Mouse (Mus musculus): Measurements from ENCODE around the gene Ier5.

Gene Ier5

DNA sequence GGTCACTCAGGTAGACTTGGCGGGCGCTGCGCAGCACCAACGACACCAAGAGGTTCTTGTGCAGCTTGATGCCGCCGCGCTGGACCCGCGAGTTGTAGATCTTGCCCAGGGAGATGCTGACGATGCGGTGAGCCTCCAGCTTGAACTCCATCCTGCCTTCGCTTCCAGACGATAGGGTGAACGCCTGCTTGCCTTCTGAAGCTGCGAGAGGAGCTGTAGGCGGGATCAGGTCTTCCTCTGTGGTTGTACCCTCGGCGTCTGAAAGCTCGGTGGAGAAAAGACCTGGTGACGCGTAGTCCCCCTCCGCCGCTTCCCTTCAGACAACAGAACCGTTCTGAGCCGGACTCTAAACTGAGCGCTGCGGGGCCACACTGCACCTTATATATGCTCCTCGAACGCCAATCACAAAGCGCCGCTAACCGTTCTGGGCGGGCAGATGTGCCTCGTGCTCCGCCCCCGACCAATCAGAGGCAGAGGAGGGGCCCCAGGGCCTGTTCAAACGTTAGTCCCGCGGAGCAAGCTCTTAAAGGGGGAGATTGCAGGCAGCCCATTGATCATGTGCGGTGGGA, at the start of gene Ier5:
Gene Ier5 (minus strand): TSS at position 357 of the 569 bp plus-strand sequence.
- DNase-seq (ENCODE audit: low spot score), result peak; percentile 97

DNA sequence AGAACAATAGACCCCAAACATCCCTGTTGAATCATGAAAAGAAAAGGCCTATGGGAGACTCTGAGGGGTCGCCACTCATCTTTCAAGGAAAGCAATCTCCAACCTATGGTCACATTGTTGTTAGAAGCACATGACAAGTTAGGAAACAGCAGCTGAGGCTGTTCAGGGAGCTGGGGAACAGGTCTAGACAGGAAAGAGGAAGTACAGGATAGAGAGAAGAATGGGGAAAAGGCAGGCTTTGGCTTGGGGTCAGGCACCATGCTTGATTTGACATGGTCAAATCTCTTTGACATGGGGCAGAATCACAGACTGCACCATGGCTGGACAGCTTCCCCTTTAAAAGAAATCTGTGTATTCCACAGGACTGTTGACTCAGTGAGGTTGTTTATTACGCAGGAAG, 47.8 kb upstream of the Ier5 start:
- no peak for DNase-seq (ENCODE audit: low spot score)

DNA sequence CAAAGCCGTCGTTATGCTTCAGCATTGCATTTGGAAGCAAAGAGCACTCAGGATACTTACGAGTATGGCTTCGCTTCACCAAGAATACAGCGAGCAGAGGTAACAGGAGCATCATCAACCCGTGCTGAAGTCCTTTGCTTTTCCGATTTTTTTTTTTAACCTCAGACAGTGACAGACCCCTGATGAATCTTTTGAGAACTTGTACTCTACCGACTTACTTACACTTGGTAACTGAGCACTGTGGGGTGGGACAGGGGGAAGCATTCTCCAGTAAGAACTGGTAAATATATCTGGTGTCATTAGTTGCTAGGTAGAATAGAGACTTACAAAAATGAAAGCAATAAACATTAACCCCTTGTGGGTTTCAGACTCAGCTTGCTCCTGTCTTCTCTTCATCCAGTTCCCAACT, 47.1 kb upstream of the Ier5 start, which contains the start of gene Mr1:
Gene Mr1 (minus strand): TSS at position 243 of the 409 bp plus-strand sequence.
- peak; percentile 86 for DNase-seq (ENCODE audit: low spot score)

DNA sequence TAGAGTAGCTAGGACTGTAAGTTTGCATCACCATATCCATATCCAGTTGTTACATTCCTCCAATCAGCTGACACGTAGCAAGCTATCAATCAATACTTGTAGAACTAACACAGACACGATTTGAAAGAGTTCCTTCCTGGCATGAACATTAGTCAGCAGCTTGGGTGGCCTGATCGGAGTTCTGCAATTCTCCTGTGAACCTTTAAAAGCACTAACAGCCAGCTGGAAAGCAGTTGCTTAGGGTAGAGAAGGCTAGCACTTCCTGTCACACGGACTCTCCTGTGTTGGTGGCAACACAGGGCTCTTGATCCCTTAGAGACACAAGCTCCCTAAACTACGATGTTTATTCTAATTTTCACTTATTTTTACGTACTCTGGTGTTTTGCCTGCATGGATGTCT, 46.2 kb upstream of the Ier5 start:
- DNase-seq (ENCODE audit: low spot score), result peak; percentile 46

DNA sequence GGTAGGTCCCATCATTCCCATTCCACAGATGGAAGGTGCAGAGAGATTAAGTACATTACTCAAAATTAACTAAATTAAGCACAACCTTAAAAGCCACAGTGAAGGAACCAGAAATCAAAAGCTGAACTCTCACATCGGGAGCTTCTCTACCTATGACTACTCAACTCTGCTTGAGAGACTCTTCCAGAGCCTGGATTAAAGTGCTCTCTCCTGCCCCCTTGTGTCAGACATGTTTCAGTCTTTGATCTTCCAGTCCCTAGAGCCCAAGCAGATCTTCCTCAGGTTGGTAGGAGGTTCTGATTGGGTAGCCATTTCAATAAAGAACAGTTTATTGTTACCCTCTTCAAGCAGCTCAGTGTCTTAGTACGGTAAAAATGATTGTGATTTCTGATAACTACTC, 40.6 kb upstream of the Ier5 start:
- DNase-seq (ENCODE audit: low spot score), result peak; percentile 87

DNA sequence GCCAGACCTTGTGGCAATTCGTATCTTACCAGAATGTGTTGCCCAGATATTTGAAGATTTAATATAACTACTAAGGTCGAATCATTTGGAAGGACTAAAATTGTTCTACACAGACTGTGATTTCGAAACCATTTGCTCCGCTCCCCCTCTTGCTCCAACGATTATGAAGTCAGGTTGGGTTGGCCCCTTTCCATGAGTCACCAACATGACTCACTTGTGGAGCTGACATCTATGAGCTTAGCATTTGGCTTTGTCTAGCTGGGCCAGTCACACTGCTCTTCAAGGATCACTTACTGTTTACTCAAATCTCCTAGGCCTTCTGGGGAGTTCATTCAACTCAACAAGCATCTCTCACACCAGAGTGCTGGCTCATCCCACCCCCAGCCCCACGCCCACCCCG, 39.4 kb upstream of the Ier5 start:
- peak; percentile 80 for DNase-seq (ENCODE audit: low spot score)

DNA sequence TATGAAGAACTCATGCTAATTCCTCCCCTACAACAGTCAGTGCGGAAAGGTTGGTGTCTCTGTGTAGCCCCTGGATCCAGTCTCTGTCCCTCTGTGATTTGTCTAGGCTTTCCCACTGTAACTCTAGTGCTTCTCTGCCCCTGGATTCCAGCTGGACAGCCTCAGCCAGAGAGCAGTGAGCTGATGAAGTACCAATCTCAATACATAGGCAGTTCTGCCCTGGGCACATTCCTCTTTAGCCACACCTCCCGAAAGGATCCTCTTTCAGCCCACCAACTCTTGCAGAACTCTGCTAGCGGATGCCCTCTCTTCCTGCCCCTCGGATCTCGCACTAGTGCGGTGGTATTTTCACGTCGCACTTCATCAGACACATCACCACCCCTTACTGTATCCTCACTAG, 35.4 kb upstream of the Ier5 start:
- DNase-seq (ENCODE audit: low spot score), result no peak

DNA sequence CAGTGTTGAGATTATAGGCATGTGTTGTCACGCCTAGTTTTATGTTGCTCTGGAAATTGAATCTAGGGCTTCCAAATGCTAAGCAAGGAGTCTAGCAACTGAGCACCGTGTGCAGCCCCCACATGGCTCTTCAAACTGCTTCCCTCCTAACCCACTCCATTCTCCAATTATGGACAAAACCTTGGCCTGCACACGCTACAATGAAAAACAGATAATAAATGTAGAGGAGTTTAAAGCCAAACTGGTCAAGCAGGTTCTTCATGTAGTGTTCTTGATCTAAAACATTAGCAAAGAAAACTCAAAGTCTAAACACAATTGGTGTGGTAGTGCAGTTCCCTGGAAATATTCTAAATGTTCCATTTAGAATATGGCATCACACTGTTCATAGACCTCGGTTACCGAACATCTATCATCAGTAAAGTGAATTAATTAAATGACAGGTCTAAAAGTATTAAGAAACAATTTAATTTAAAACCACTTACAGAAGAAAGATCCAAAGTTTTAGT, 28.0 kb upstream of the Ier5 start:
- DNase-seq (ENCODE audit: low spot score), result no peak

DNA sequence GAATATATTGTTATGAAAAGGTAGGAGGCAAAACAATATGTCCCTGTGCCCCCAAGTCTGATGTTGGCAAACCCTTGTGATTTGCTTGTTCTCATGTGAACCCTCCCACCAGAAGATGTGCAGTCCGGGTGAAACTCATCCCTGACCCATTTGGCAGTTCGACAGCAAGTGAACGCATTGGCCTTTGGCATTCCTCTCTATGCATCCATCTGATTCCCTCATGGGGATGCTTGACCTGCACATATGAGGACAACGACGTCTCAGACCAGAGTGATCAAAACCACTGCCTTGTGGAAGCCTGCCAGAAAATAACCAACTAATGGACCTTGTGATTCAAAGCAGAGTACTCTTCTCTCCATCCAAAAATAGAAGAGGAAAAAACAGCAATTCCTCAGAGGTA, 27.3 kb upstream of the Ier5 start:
- no peak for DNase-seq (ENCODE audit: low spot score)

DNA sequence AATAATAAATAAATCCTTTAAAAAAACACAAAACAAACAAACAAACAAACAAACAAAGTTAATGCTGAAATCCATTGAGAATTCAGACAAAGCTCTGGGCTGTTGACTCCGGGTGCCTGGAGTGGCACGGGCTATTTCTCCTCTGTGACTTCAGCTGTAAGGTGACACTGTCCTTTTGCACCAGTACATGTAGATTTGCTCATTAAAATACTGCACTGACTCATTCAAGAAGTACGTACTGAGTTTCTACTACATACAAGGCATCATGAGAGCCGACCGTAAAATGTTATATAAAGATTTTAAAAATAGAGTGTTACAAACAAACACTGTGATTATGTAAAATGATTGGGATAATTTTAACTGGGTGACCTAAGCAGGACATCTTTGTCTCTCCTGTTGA, 25.0 kb upstream of the Ier5 start:
- DNase-seq (ENCODE audit: low spot score), result no peak

DNA sequence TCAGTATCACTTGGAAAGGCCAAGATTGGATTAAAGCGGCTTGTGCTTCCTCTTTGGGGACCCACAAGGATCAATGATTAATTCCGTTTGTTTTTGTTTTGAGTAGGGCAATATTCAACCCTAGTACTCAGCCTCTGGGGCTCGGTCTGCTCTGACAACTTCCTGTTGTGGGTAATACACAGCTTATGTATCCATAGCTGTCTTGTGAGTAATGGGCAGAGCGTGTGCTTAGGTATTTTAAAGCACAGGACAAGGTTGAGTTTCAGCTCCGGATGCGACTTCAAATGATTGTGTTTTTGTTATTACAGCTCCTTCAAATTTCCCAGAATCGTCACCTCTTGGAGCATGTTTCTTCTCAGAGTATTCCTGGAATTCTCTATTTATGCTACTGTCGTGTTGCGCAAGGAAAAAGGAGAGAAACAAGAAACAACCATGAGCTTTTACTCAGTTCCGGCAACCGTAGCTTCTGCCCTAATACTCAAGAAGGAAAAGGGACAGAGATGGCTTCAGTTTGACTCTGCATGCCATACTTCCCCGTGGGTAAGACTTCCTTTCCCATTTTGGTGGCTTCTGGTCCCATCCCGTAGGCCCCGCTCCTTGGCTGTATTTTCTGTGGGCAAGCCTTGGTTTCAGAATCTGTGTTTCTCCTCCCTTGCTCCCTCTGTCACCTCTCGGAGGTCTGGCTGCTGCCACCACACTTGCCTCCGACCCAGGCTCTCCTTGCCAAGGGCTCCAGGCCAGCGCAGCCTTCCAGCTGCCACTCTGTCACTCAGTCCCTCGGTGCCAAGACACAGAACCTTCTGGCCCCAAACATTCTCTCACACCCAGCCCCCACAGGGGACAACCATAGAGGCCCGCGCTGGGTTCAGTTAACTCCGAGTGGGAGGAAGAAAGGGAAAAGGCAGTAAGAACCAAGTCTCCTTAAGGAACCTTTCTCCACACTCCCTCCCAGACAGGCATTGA, 22.8 kb upstream of the Ier5 start:
- DNase-seq (ENCODE audit: low spot score), result peak; percentile 54

DNA sequence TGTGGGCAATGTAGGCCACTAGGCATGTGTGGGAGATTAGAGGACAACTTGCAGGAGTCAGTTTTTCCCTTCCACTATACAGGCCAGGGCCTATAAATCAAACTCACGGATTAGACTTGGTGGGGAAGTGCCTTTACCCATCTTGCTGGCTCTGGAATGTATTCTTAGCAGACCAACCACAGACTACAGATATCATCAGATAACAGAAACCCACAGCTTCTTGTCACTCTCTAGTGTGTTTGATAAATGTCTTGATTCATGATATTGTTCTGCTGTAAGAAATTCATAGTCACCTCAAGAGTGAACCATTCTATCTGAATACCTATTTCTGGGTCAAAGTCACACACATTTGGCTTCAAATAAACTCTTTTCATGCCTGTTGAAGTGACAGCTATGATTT, 20.3 kb upstream of the Ier5 start:
- DNase-seq (ENCODE audit: low spot score), result no peak

DNA sequence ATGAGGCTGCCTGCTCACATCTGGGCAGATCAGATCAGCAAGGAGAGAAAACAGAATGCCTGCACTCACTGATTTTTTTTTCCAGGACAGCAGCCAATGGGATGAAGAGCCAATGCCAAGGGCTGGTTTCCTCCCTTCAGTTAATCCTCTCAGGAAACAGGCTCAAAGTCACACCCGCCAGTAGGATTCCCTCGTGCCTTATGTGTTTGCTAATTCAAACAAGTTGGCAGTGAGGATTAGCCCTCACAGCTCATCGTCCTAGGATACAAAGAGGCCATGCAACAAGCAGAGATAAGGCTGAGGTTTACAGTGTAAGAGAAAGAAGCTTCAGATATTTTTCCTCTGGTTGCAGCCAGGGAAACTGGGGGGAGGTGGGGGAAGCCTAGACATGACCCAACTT, 14.5 kb upstream of the Ier5 start:
- DNase-seq (ENCODE audit: low spot score), result no peak

DNA sequence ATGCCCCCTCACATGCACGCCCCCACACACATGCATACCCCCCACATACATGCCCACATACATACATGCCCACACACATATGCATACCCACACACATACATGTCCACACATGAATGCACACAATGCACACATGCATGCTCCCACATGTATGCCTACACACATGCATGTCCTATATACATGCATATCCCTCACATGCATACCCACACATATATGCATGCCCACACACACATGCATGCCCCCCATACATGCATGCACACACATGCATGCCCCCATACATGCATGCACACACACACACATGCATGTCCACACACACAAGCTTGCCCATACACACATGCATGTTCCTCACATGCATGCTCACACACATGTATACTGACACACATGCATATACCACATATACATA, 13.4 kb upstream of the Ier5 start:
- DNase-seq (ENCODE audit: low spot score), result no peak

DNA sequence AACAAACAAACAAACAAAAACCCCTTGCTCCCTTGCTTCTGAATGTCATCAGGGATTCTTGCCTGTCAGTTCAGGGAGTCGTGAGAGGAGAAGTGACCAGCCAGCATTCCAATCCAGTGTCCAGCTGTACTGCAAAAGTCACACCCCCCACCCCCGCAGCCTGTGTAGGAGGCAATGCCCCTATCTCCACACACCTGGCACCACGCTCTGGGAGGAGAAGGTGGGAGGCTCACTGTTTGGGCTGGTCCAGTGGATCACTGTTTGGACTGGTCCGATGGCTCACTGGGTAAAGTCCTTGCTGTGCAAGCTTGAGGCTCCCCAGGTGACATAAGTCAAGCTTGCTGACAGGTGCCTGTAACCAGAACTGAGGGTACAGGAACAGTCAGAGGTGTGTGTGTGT, 12.7 kb upstream of the Ier5 start:
- DNase-seq (ENCODE audit: low spot score), result no peak

DNA sequence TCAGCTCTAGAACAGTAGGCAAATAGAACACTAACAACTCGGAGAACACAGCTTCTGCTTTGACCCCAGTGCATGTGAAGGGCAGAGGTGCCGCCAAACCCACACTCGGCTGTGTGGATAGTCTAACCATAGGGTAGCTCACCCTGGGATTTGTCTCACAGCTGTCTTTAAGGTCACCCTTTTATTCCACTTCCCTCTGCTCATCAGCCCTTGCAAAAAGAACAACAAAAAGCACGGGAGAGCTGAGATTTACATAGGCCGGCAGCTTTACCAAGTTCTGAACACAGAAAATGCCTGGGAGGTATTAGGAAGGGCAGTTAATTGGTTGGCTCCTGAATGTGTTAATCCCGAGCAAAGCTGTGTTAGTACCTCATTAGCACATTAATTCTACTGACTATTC, 12.1 kb upstream of the Ier5 start:
- no peak for DNase-seq (ENCODE audit: low spot score)

DNA sequence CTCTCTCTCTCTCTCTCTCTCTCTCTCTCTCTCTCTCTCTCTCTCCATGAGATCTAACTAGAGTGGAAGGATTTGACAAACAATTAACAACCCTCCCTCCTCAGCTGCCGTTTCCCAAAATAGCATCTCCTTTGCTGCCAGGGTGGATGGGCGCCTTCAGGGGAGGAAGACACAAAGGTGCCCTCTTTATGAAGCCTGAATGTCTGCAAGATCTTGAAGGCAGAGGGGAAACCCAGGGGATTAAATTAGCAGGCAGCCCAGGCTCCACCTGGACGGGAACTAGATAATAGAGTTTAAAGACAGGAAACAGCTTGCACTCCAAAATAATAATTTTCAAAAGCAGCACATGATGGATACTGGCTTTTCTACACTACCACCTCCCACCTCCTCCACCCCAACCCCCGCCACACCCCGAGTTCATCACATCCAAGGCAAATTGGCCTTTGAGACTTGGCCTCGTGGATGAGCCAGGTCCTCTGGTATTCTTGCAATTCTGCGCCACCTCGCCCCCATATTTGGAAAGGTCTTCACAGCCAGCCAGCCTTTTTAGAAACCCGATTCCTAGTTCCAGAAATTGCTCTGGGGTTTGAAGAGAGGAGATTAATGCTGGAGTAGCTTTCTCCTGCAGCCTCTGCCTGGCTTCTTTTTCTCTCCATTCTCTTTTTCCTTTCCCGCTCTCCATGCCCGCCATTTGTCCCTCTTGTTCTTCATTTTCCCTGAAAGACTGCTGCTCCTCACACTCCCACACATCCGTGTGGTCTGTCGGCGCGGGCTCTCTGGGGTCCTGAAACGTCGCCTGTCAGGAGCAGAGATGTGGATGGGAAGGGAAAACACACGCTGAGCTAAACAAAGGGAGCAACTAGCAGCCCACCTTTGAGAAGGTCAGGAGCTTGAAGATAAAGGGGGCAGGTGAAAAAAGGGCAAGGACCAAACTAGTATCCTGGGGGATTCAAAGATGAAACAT, 10.2 kb upstream of the Ier5 start:
- DNase-seq (ENCODE audit: low spot score), result no peak

DNA sequence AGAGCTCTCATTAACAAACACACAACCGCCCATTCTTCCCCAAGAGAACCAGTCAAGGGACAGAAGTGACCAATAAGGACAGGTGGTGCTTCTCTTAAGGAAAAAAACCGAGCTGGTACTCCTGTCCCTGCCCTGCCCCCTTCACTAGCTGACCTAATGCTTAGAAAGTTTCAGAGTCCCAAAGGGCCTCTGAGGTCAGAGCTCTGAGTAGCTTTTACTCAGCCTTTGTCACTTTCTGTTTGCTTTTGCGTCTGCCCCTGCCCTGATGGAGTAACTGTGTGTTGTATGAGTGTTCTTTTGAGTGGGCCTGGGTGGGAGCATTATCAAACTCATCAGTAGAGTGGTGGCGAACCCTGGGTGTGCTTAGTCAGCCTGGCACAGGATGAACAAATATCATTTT, 9.0 kb upstream of the Ier5 start:
- no peak for DNase-seq (ENCODE audit: low spot score)

DNA sequence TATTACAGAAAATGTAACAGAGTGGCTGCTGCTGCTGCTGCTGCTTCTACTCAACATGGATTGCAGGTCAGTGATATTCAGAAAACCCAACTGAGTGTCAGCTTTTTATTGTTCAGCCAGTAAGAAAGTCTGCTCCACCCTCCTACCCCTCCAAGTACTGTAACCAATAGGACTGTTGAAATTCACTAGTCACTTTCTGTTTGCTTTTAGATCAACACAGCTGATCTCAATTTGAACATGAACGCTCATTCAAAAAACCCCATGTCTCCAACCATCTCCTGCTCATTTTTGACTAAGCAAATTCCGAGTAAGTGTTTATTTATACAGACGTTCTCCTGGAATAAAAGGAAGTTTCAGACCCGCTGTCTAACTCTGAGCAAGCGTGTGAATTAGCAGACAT, 8.4 kb upstream of the Ier5 start:
- DNase-seq (ENCODE audit: low spot score), result no peak

DNA sequence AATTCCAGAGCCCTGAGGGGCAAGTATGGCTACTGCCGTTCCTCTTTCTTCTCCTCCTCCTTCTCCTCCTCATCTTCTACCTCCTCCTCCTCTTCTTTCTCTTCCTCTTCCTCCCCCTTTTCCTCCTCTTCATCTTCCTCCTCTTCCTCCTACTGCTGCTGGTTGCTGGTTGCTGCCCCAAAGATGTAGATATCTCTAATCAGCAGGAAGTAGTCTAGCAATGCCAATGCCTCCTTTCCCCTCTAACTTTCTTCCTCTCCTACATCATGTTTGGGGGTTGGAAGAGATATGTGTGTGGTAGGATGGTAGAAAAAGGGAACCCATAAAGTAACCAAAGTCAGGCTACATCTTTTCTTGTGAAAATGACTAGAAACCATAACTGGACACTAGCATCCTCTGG, 6.9 kb upstream of the Ier5 start:
- no peak for DNase-seq (ENCODE audit: low spot score)

DNA sequence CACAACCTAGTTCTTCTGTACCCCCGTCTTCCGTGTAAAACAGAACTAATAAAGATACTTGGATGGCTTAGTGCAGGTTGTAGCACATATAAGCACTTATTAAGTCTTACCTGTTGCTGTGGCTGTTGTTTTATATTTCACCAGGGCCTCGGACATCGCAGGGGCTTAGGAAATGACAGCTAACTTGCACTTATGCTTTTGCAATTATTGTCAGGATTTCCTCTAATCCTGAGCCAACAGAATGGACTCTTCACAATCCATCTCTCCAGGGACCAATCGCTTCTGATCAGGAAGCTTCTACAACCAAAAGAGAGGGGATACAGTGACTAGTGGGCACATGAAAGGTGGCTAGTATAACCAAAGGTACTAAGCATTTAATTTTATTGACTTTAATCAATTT, 4.6 kb upstream of the Ier5 start:
- DNase-seq (ENCODE audit: low spot score), result no peak

DNA sequence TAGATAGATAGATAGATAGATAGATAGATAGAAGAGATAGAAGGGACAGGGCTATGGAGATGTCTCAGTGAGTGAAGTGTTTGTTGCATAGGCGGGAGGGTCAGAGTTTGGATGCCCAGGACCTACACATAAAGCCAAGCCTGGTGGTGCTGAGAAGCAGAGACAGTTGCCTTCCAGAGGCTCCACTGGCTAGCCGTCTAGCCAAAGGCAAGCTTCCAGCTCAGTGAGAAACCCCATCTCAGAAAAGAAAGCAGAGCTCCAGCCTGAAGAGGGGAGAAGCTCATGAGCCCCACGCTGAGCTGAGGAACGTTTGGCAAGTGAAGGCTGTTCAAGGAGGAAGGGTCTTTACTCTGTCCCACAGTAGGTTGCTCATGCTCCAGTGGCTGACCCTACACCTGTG, 3.2 kb upstream of the Ier5 start:
- DNase-seq (ENCODE audit: low spot score), result no peak

Measured in lung, postnatal 25 days (tissue).